In the genomic region with DNA sequence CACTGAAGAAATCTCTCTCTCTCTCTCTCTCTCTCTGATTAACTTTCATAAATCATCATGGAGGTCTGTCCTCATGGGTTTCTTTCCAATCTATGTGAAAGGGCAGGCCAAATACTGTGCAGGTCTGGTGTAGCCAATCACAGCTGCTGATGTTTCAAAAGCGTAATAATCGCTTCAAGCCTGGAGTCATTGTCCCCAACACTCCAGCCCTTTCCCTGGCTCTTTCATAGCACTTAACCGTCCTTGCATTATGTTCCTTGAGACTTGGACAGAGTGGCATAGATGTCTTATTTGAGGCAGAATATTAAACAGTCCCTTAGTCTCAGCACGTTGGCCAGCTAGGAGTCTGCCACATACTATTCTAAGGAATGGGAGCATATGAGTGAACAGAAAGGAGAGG, we compare ENCODE assay signal across 21 mouse cellular contexts.
A peak's percentile ranks its signal among the peaks of the same experiment; 100 is the strongest.
DNase-seq lines count a peak whose midpoint lies in the region; ATAC-seq and TF ChIP-seq lines count a peak whose summit lies in the region.
"Had no signal": no experiment of that assay in that cellular context is flagged by ENCODE, and none has a peak within 500 bp of the region (broad histone marks: within the 10 kb centered on the region; RNA-seq: fewer than 3 reads in every experiment).

No protein-coding gene starts in this region.

- TF ChIP-seq CTCF in hindbrain, postnatal 0 days (IDR thresholded peaks at IDR 0.05; ENCODE audit: low read depth), result no peak

- 69% methylated on average over 4 of the region's 4 CpGs for WGBS in hindbrain, embryonic 12.5 days
- 56% methylated on average over 4 of the region's 4 CpGs for WGBS in hindbrain, postnatal 0 days
- 70% methylated on average over 4 of the region's 4 CpGs for WGBS in neural tube, embryonic 11.5 days
- 61% methylated on average over 4 of the region's 4 CpGs for WGBS in neural tube, embryonic 15.5 days

- H3K9ac ChIP-seq in hindbrain, embryonic 12.5 days, result no peak overlapping the region
- no peak overlapping the region for H3K9ac ChIP-seq in hindbrain, postnatal 0 days (replicated peaks; ENCODE audit: low read length)
- H3K9ac ChIP-seq in neural tube, embryonic 11.5 days (ENCODE audit: low read length), result no peak overlapping the region
- no peak overlapping the region for H3K9ac ChIP-seq in neural tube, embryonic 15.5 days (replicated peaks)
- H3K9ac ChIP-seq: embryonic facial prominence, embryonic 13.5 days; heart, embryonic 12.5 days; hindbrain, embryonic 15.5 days had no signal

- H3K4me3 ChIP-seq in hindbrain, embryonic 12.5 days, result no peak overlapping the region
- no peak overlapping the region for H3K4me3 ChIP-seq in hindbrain, postnatal 0 days (ENCODE audit: low read length)
- no peak overlapping the region for H3K4me3 ChIP-seq in neural tube, embryonic 11.5 days (ENCODE audit: low read depth, low read length)
- no peak overlapping the region for H3K4me3 ChIP-seq in neural tube, embryonic 15.5 days (replicated peaks)
- H3K4me3 ChIP-seq: embryonic facial prominence, embryonic 13.5 days; heart, embryonic 12.5 days; hindbrain, embryonic 15.5 days had no signal

- no peak overlapping the region for H3K27ac ChIP-seq in hindbrain, embryonic 12.5 days
- H3K27ac ChIP-seq in hindbrain, postnatal 0 days, result no peak overlapping the region
- no peak overlapping the region for H3K27ac ChIP-seq in neural tube, embryonic 11.5 days (ENCODE audit: low read depth, low read length)
- H3K27ac ChIP-seq in neural tube, embryonic 15.5 days (replicated peaks), result no peak overlapping the region
- H3K27ac ChIP-seq: embryonic facial prominence, embryonic 13.5 days; hindbrain, embryonic 15.5 days had no signal

- ATAC-seq in hindbrain, embryonic 12.5 days (ENCODE audit: low FRiP score), result peak; percentile 81; the same call in 1 of the 2 replicates
- ATAC-seq in hindbrain, postnatal 0 days, result no peak
- ATAC-seq in neural tube, embryonic 11.5 days (ENCODE audit: insufficient read depth, low FRiP score, low TSS enrichment), result 0 out of 2 replicates have a peak, but pooled peaks have one; percentile 60
- ATAC-seq in neural tube, embryonic 15.5 days (ENCODE audit: low FRiP score), result no peak
- ATAC-seq: CD4-positive, CD25-positive, alpha-beta regulatory T cell, adult 4 months; forebrain, embryonic 16.5 days had no signal

- no peaks in the 10 kb centered on the region for H3K4me1 ChIP-seq in hindbrain, embryonic 12.5 days
- no peaks in the 10 kb centered on the region for H3K4me1 ChIP-seq in hindbrain, postnatal 0 days (ENCODE audit: insufficient read depth, low read length)
- H3K4me1 ChIP-seq in neural tube, embryonic 11.5 days (ENCODE audit: control insufficient read depth, insufficient read depth, low read length), result no peaks in the 10 kb centered on the region
- no peaks in the 10 kb centered on the region for H3K4me1 ChIP-seq in neural tube, embryonic 15.5 days
- H3K4me1 ChIP-seq: embryonic facial prominence, embryonic 13.5 days; heart, embryonic 12.5 days; hindbrain, embryonic 15.5 days had no signal

- H3K9me3 ChIP-seq in hindbrain, embryonic 12.5 days (replicated peaks), result no peaks in the 10 kb centered on the region
- no peaks in the 10 kb centered on the region for H3K9me3 ChIP-seq in hindbrain, postnatal 0 days (ENCODE audit: low read length)
- H3K9me3 ChIP-seq in neural tube, embryonic 11.5 days (ENCODE audit: control insufficient read depth, low read length), result no peaks in the 10 kb centered on the region
- H3K9me3 ChIP-seq in neural tube, embryonic 15.5 days (replicated peaks), result no peaks in the 10 kb centered on the region
- H3K9me3 ChIP-seq: embryonic facial prominence, embryonic 13.5 days; G1E; heart, embryonic 12.5 days; hindbrain, embryonic 15.5 days had no signal

- H3K27me3 ChIP-seq in hindbrain, embryonic 12.5 days, result no peaks in the 10 kb centered on the region
- H3K27me3 ChIP-seq in hindbrain, postnatal 0 days (ENCODE audit: insufficient read depth, low read length), result no peaks in the 10 kb centered on the region
- no peaks in the 10 kb centered on the region for H3K27me3 ChIP-seq in neural tube, embryonic 11.5 days (ENCODE audit: control insufficient read depth, insufficient read depth, low read length)
- no peaks in the 10 kb centered on the region for H3K27me3 ChIP-seq in neural tube, embryonic 15.5 days (replicated peaks)
- H3K27me3 ChIP-seq: embryonic facial prominence, embryonic 13.5 days; heart, embryonic 12.5 days; hindbrain, embryonic 15.5 days had no signal

- peak; percentile 1 for DNase-seq in embryo, embryonic 11 days
- no peak for DNase-seq in embryo, embryonic 10 days (ENCODE audit: low spot score)
- DNase-seq in hindbrain, postnatal 0 days (ENCODE audit: low spot score), result no peak
- no peak for DNase-seq in neural tube, embryonic 11.5 days (ENCODE audit: low spot score)
- DNase-seq in gastrocnemius, postnatal 25 days, result no peak
- DNase-seq in natural killer cell, adult 2 months (ENCODE audit: low spot score in 2 of 2), result no peak
- DNase-seq: adrenal gland, adult 8-10 months; adrenal gland, postnatal 36 days; B cell, adult 2 months; cerebellum, adult 11 months; cerebellum, adult 8-10 months; cerebellum, postnatal 14 days; gastrocnemius, postnatal 14 days had no signal

- no peak overlapping the region for H3K4me2 ChIP-seq in hindbrain, embryonic 12.5 days (replicated peaks)
- no peak overlapping the region for H3K4me2 ChIP-seq in hindbrain, postnatal 0 days (ENCODE audit: low read depth, low read length)
- H3K4me2 ChIP-seq in neural tube, embryonic 11.5 days (ENCODE audit: low read depth), result no peak overlapping the region
- H3K4me2 ChIP-seq in neural tube, embryonic 15.5 days, result no peak overlapping the region
- H3K4me2 ChIP-seq: embryonic facial prominence, embryonic 13.5 days; heart, embryonic 12.5 days; hindbrain, embryonic 15.5 days had no signal

- no peaks in the 10 kb centered on the region for H3K36me3 ChIP-seq in hindbrain, embryonic 12.5 days
- no peaks in the 10 kb centered on the region for H3K36me3 ChIP-seq in hindbrain, postnatal 0 days (ENCODE audit: insufficient read depth, low read length)
- no peaks in the 10 kb centered on the region for H3K36me3 ChIP-seq in neural tube, embryonic 11.5 days (ENCODE audit: control insufficient read depth, insufficient read depth, low read length)
- H3K36me3 ChIP-seq in neural tube, embryonic 15.5 days, result no peaks in the 10 kb centered on the region
- H3K36me3 ChIP-seq: embryonic facial prominence, embryonic 13.5 days; G1E; heart, embryonic 12.5 days; hindbrain, embryonic 15.5 days had no signal

Comparison
In these comparisons a context has a peak if more than half of its experiments do, and no peak if none do; other contexts are left out.
1. ATAC-seq: peak in hindbrain, embryonic 12.5 days (single experiment) and neural tube, embryonic 11.5 days (single experiment); none in hindbrain, postnatal 0 days (single experiment) and neural tube, embryonic 15.5 days (single experiment).